Mouse (Mus musculus): Measurements from ENCODE around the gene Sash1.

GRCm38 (mm10) chr10:8873631-8874370 lies 12.1 kb downstream of the Sash1 start:
- TF ChIP-seq NRF1 (IDR thresholded peaks at IDR 0.05; ENCODE audit: low read depth, low read length) (no peak), CTCF (conservative IDR thresholded peaks at IDR 0.05 in 1 of 2, IDR thresholded peaks at IDR 0.05 in 1 of 2; ENCODE audit: low read depth in 2 of 2, low read length in 2 of 2) (no peak), TBP (conservative IDR thresholded peaks at IDR 0.05; ENCODE audit: low read depth, low read length) (no peak), POLR2A (IDR thresholded peaks at IDR 0.05; ENCODE audit: low read depth, low read length) (no peak)

All from CH12.LX (cell line).